Mouse (Mus musculus): Measurements from ENCODE around the gene Adgrg4. TPM values are rescaled to one million over a fixed set of nuclear protein-coding genes. Genes with fewer than 3 reads are reported as not detected.
A peak's percentile ranks its signal among the peaks of the same experiment; 100 is the strongest.

Gene Adgrg4
- not detected in 2 replicates for total RNA-seq (2021)
- long read RNA-seq: 0 reads

DNA sequence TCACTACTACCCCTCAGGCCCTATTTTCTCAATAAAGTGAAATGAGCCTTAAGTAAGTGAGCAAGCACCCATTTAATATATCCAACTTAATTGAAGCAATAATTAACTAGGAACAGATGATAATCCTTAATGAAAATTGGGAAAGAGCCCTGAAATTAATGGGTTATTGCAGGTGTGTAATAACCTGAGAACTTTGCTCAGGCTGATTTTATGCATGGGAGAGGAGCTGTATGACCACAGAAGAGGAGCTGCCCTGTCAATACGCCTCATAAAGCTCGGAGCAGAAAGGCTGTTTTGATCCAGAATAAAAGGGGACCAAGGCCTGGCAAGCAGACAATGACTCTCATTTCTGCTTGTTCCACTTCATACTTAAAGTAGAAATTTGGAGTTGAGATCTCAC lies at the start of gene Adgrg4:
Gene Adgrg4, plus strand, starts transcription at position 301 of the 400 bp plus-strand sequence.
- no peak for DNase-seq

DNA sequence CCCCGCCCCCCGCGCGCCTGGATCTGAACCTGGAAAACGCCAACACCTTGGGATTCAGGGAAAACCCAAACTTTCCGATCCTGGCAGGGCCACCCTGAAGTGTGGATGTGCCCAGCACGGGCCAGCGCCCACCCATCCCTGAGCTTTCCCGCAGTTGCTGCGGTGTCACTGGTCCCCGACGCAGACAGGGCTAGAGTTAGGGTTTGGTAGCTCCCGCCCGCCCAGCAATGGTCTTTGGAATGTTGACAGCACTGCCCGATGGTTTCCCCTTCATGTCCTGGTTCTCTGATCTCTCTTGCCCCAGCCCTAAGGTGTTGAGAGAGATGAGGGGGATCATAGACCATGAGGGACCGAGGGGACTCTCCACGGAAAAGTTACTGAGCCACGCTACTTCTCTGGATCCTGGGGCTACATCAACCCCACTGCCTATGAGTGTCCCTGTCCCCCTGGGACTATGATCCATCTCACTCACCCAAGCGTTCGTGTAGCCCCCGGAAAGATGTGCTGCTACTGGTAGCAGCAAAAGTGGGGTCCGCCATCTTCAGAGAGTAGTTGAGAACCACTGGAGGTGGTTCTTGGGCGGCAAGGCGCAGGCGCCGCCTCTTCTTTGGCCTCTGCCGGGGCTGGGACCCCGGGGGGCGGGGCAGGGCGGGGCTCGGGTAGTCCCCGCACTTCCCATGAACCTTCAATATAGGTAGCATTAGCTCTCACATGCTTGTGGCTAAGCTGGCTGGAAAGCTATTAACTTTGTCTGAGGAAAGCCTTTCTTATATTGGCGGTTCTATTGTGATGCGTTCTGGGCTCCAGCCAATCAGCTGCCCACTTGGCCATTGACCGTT lies 48.0 kb upstream of the Adgrg4 start, which contains the start of gene Map7d3:
Gene Map7d3, minus strand, starts transcription at position 562 of the 839 bp plus-strand sequence.
- DNase-seq: peak; percentile 27

DNA sequence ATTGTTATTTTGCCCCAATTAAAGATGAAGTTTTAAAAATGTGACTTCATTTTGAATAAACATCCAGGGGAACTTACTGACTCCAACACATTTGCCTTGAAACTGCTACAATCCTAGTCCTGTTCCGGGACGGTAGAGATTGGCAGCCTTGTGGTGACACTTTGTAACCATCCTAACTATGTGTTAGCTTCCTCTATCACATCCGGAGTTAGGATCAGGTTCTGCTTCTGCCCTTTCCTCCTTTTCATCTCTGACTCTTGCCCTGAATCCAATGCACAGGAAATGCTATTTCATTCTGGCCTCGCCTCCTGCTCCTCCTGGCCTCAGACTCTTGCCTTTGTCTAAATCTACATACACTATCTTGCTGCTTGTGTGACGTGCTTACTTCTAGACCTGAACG lies 42.5 kb upstream of the Adgrg4 start:
- no peak for DNase-seq

DNA sequence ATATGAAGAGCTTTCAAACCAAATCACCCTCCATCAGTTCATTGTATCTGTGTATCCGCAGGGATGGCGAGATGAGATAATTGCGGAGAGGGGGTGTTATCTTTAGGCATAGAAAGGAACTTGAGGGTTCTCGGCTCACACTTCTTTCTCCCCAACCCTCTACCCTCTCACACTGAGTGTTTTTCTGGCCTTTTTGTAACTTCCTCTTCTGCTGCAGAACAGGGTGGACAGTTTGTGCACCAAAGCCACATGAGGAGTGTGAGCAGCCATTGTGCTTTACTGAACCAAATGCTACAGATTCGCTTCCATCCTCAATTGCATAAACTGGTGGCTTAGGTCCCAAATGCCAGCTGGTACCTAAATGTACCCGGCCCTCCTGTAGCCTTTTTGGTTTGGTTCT lies 34.1 kb upstream of the Adgrg4 start:
- DNase-seq: no peak

- no peak for DNase-seq
These were observed 30.6 kb upstream of the Adgrg4 start for GRCm38 (mm10) chrX:56839369-56839768.

- no peak for DNase-seq
These were observed 28.7 kb upstream of the Adgrg4 start for GRCm38 (mm10) chrX:56841255-56841654.

DNA sequence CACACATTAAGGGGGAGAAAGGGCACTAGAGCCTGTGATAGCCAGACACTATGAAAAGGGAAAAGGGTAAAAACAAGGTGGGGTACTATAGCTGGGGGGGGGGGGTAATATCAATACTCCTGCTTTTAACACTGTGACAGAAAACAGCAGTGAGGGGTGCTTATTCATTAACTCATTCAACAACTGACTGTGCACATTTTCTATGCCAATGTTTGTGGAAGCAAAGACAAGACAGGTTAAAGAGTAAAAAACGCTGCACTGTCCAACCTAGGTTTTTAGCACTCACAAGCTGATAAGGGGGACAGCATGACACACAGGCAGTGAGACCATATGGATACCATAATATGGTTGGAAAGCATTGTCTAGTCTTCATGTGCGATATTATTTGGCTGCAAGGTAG lies 142.9 kb downstream of the Adgrg4 start:
- no peak for DNase-seq

GRCm38 (mm10) chrX:57042774-57043173 lies 172.8 kb downstream of the Adgrg4 start, which contains the start of gene Brs3:
Gene Brs3, plus strand, starts transcription at chrX:57043074.
- DNase-seq: no peak

GRCm38 (mm10) chrX:57043869-57044268 lies 173.9 kb downstream of the Adgrg4 start:
- DNase-seq: no peak

Other genes starting within 250 kb of the Adgrg4 start
- gene Fhl1, start 138.4 kb upstream of the Adgrg4 start, total RNA-seq (2021): 27.7 and 30.6 TPM in 2 replicates
- gene Map7d3, start 47.8 kb upstream of the Adgrg4 start, total RNA-seq (2021): 1.3 and 1.5 TPM in 2 replicates
- gene Brs3, start 172.9 kb downstream of the Adgrg4 start, total RNA-seq (2021): not detected in 2 replicates
- 47.7 and 50.1 TPM in 2 replicates for gene Htatsf1, start 183.4 kb downstream of the Adgrg4 start, total RNA-seq (2021)
- not detected in 2 replicates for gene Vgll1, start 217.9 kb downstream of the Adgrg4 start, total RNA-seq (2021)

Data from adrenal gland, postnatal 25 days (tissue).